Mouse (Mus musculus): ENCODE measurements at regions not wholly inside any gene's neighbourhood (a gene's known extent, or its start where the extent isn't known, plus 50 kb on each side); places are given as distances from the start of the nearest gene placed in this dataset.

DNA sequence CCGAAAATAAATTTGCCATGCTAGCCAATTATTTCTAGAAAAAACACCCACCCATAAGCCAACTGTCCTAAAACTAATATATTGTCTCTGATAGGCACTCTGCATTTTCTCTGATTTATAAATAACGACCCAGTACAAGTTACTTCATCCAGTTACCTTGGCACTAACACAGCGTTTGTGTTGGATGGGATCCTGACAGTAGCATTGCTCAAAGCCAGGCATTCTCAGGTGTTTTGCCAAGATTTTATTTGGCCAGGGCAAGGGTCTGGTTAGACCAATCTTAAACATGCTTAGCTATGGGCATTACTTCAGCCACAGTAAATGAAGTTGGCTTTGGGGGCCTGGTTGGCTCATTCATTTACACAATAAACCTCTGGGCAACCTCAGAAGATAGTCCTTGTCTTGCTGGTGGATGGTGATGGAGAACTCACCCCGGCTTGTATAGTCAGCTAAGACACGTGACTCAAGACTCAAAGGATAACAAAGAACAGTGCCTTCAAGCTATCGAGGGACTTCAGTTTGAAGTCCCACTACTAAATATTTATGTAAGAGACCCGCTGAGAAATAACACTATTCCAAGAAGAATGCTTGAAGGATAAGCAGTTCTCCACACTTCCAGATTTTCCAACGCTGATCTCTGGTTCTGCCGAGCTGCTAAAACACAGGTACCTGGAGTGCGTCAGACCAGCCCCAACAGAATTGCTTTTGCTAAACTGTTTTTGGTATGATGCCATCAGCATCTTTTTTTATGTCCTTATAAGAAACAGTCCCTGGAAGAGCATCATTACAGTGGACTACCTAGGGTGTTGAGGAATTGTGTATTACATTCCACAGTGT, 125.0 kb upstream of the Pkdcc start:
- Histone ChIP-seq H3K4me1 (peaks cover 30% of the 10 kb centered on the region), H3K27ac (no peak overlapping the region), H3K9me3 (no peaks in the 10 kb centered on the region), H3K27me3 (ENCODE audit: insufficient read depth, poor library complexity, severe bottlenecking) (peaks cover 4% of the 10 kb centered on the region; the same call in 1 of the 2 replicates), H3K36me3 (no peaks in the 10 kb centered on the region), H3K4me3 (no peak overlapping the region)
- no peak for DNase-seq (ENCODE audit: low spot score)
- WGBS = 75% methylated on average over 10 of the region's 10 CpGs

DNA sequence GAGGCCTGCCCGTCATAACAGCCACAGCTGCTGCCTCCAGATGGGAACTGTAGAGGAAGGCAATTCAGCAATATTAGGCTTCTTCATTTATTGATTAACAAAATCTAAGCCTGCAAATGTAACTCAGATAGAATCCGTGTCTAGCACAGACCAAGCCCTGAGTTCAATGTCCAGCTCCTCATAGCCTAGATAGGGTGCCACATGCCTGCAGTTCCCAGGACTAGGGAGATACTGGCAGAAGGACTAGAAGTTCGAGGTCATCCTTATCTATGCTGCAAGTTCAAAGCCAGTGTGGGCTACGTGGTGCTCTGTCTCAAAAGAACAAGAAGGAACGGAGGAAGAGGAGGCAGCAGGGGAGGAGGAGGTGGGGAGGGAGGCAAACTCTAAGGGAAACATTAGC, 121.2 kb upstream of the Pkdcc start:
- Histone ChIP-seq H3K27ac (no peak overlapping the region), H3K4me1 (peaks cover 45% of the 10 kb centered on the region), H3K9me3 (no peaks in the 10 kb centered on the region), H3K4me3 (no peak overlapping the region), H3K36me3 (no peaks in the 10 kb centered on the region), H3K27me3 (ENCODE audit: insufficient read depth, poor library complexity, severe bottlenecking) (peaks cover 4% of the 10 kb centered on the region; the same call in 1 of the 2 replicates)
- DNase-seq (ENCODE audit: low spot score) = no peak
- 62% methylated on average over 5 of the region's 5 CpGs for WGBS

DNA sequence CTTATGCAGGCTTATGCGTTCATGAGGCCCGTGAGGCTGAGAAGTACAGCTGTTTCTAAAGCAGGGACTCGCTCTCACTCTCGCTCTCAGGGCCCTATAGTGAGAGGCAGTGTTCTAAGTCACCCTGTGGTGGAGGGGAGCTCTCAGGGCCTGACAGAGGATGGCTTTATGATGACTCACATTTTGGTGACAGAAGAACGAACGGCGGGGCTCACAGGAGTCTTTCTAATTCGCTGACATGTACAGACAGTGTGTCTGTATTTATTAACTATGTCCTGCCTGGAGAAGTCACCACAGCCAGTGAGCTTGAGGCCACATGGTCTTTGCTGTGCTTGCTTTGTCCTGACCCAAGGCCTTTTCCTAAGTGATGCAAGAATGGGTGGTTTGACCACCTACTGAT, 118.6 kb upstream of the Pkdcc start:
- H3K27me3 ChIP-seq (ENCODE audit: insufficient read depth, poor library complexity, severe bottlenecking) = peaks cover 9% of the 10 kb centered on the region; the same call in 1 of the 2 replicates
- 0 out of 2 replicates have a peak overlapping the region, but pooled peaks have one; percentile 16 for H3K27ac ChIP-seq
- no peaks in the 10 kb centered on the region for H3K36me3 ChIP-seq
- no peaks in the 10 kb centered on the region for H3K9me3 ChIP-seq
- no peak for DNase-seq (ENCODE audit: low spot score)
- peaks cover 46% of the 10 kb centered on the region for H3K4me1 ChIP-seq
- WGBS = 44% methylated on average over 8 of the region's 8 CpGs
- H3K4me3 ChIP-seq = no peak overlapping the region

GRCm38 (mm10) chr17:83097998-83098397, 117.1 kb upstream of the Pkdcc start:
- Histone ChIP-seq H3K9me3 (no peaks in the 10 kb centered on the region), H3K36me3 (no peaks in the 10 kb centered on the region), H3K4me1 (peaks cover 54% of the 10 kb centered on the region), H3K27ac (no peak overlapping the region), H3K27me3 (ENCODE audit: insufficient read depth, poor library complexity, severe bottlenecking) (peaks cover 15% of the 10 kb centered on the region; the same call in 1 of the 2 replicates), H3K4me3 (no peak overlapping the region)
- WGBS = 89% methylated on average over 16 of the region's 16 CpGs
- DNase-seq (ENCODE audit: low spot score) = no peak

- 67% methylated on average over 12 of the region's 12 CpGs for WGBS
- no peak for DNase-seq (ENCODE audit: low spot score)
- no peaks in the 10 kb centered on the region for H3K36me3 ChIP-seq
- H3K4me3 ChIP-seq = no peak overlapping the region
- H3K27ac ChIP-seq = no peak overlapping the region
- peaks cover 13% of the 10 kb centered on the region; the same call in 1 of the 2 replicates for H3K27me3 ChIP-seq (ENCODE audit: insufficient read depth, poor library complexity, severe bottlenecking)
- no peaks in the 10 kb centered on the region for H3K9me3 ChIP-seq
- peaks cover 49% of the 10 kb centered on the region for H3K4me1 ChIP-seq
These were observed 116.2 kb upstream of the Pkdcc start for GRCm38 (mm10) chr17:83098679-83099413.

- Histone ChIP-seq H3K4me3 (no peak overlapping the region), H3K4me1 (peaks cover 30% of the 10 kb centered on the region), H3K9me3 (no peaks in the 10 kb centered on the region), H3K27ac (0 out of 2 replicates have a peak overlapping the region, but pooled peaks have one; percentile 36), H3K27me3 (ENCODE audit: insufficient read depth, poor library complexity, severe bottlenecking) (peaks cover 11% of the 10 kb centered on the region; the same call in 1 of the 2 replicates), H3K36me3 (no peaks in the 10 kb centered on the region)
- 69% methylated on average over 7 of the region's 7 CpGs for WGBS
- no peak for DNase-seq (ENCODE audit: low spot score)
These were observed 114.1 kb upstream of the Pkdcc start for GRCm38 (mm10) chr17:83101035-83101434.

GRCm38 (mm10) chr17:83101756-83102155, 113.3 kb upstream of the Pkdcc start:
- DNase-seq (ENCODE audit: low spot score) = no peak
- H3K36me3 ChIP-seq = no peaks in the 10 kb centered on the region
- H3K4me3 ChIP-seq = no peak overlapping the region
- 88% methylated on average over 14 of the region's 14 CpGs for WGBS
- peaks cover 26% of the 10 kb centered on the region for H3K4me1 ChIP-seq
- H3K27me3 ChIP-seq (ENCODE audit: insufficient read depth, poor library complexity, severe bottlenecking) = peaks cover 14% of the 10 kb centered on the region; the same call in 1 of the 2 replicates
- H3K27ac ChIP-seq = 0 out of 2 replicates have a peak overlapping the region, but pooled peaks have one; percentile 33
- H3K9me3 ChIP-seq = no peaks in the 10 kb centered on the region

- H3K4me3 ChIP-seq = no peak overlapping the region
- no peak for DNase-seq (ENCODE audit: low spot score)
- peaks cover 14% of the 10 kb centered on the region; the same call in 1 of the 2 replicates for H3K27me3 ChIP-seq (ENCODE audit: insufficient read depth, poor library complexity, severe bottlenecking)
- H3K27ac ChIP-seq = 0 out of 2 replicates have a peak overlapping the region, but pooled peaks have one; percentile 1
- peaks cover 26% of the 10 kb centered on the region for H3K4me1 ChIP-seq
- H3K9me3 ChIP-seq = no peaks in the 10 kb centered on the region
- WGBS = 67% methylated on average over 6 of the region's 6 CpGs
- H3K36me3 ChIP-seq = no peaks in the 10 kb centered on the region
These were observed 112.2 kb upstream of the Pkdcc start for GRCm38 (mm10) chr17:83102675-83103412.

DNA sequence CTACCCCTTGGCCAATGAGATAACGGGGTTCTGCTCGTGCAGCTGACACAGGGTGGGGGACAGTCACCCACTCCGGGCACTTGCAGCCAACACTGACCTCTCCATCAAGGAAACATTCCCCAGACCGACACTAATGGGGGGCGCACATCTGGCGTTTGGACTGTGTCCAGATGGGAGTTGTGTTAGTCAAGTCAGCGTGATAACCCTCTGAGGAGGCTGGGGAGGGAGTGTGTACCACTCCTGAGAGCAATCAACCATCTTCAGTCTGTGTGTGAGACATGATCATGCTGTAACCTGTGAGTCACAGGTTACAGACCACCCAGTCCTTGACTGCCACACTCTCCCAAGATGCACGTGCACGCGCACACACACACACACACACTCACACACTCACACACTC, 106.9 kb upstream of the Pkdcc start:
- Histone ChIP-seq H3K27ac (peak overlapping the region; percentile 59), H3K36me3 (no peaks in the 10 kb centered on the region), H3K9me3 (no peaks in the 10 kb centered on the region), H3K4me1 (peaks cover 43% of the 10 kb centered on the region), H3K4me3 (no peak overlapping the region), H3K27me3 (ENCODE audit: insufficient read depth, poor library complexity, severe bottlenecking) (peaks cover 3% of the 10 kb centered on the region; the same call in 1 of the 2 replicates)
- 29% methylated on average over 10 of the region's 10 CpGs for WGBS
- peak; percentile 83 for DNase-seq (ENCODE audit: low spot score)

- Histone ChIP-seq H3K4me3 (no peak overlapping the region), H3K27me3 (ENCODE audit: insufficient read depth, poor library complexity, severe bottlenecking) (peaks cover 3% of the 10 kb centered on the region; the same call in 1 of the 2 replicates), H3K27ac (peak overlapping the region; percentile 87), H3K4me1 (peaks cover 59% of the 10 kb centered on the region), H3K9me3 (no peaks in the 10 kb centered on the region), H3K36me3 (no peaks in the 10 kb centered on the region)
- 12% methylated on average over 10 of the region's 10 CpGs for WGBS
- peak; percentile 86 for DNase-seq (ENCODE audit: low spot score)
These were observed 105.2 kb upstream of the Pkdcc start for GRCm38 (mm10) chr17:83109792-83110440.

DNA sequence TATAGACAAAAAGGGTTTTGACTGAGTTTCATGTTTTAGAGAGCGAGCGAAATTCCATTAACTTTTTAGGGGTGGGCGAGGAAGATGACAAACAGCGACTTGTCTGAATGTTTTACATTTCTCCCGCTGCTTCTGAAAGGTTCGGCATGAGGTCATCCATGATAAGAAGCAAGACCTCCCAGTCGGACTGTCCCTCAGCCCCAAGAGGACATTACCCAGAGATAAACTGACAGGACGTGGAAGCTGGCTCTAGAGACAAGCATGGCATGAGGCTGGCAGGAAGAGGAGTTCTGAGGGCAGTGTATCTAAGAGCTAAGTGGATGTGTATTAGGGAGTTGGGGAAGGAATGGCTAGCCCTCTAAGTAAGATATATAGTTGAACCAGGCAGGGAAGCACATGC, 104.5 kb upstream of the Pkdcc start:
- 10% methylated on average over 8 of the region's 8 CpGs for WGBS
- Histone ChIP-seq H3K4me1 (peaks cover 66% of the 10 kb centered on the region), H3K36me3 (no peaks in the 10 kb centered on the region), H3K9me3 (no peaks in the 10 kb centered on the region), H3K4me3 (no peak overlapping the region), H3K27ac (peak overlapping the region; percentile 87), H3K27me3 (ENCODE audit: insufficient read depth, poor library complexity, severe bottlenecking) (peaks cover 3% of the 10 kb centered on the region; the same call in 1 of the 2 replicates)
- DNase-seq (ENCODE audit: low spot score) = no peak

DNA sequence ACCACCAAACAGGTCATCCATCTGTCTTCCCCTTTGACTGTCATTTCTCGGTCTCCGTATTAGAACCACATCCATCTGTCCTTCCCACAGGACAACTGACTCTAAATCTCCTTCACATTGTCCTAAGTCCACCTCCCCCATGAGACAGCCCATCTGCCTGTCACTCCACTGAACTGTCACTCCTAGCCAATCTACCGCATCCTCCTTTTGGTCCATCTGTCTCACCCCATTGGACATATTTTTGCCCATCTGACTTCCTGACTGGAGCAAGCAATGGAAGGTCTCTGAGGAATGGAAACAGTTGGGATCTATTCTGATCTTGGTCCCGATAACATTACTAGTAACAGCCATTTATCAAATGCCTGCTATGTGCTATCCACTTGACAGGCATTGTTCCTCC, 99.9 kb upstream of the Pkdcc start:
- WGBS = 73% methylated on average over 4 of the region's 4 CpGs
- no peak for DNase-seq (ENCODE audit: low spot score)
- Histone ChIP-seq H3K27me3 (ENCODE audit: insufficient read depth, poor library complexity, severe bottlenecking) (no peaks in the 10 kb centered on the region), H3K4me1 (peaks cover 49% of the 10 kb centered on the region), H3K9me3 (no peaks in the 10 kb centered on the region), H3K36me3 (no peaks in the 10 kb centered on the region), H3K4me3 (no peak overlapping the region), H3K27ac (peak overlapping the region; percentile 63; the same call in 1 of the 2 replicates)
